Mouse (Mus musculus) liver, embryonic 14.5 days (tissue): Measurements from ENCODE around the gene Npcd.

Experiments
- CTCF ChIP-seq: IDR thresholded peaks from 2 replicates; pipeline ENCODE4 v1.5.1; 2016; ENCODE audit warnings: antibody characterized with exemption, low read depth, control low read depth
- EP300 ChIP-seq: IDR thresholded peaks from 2 replicates; pipeline ENCODE4 v1.6.1; 2016; ENCODE audit warnings: antibody characterized with exemption, low read depth

- no peak for TF ChIP-seq CTCF
- no peak for TF ChIP-seq EP300
These were observed 91.4 kb downstream of the Npcd start for GRCm38 (mm10) chr15:79742706-79743023.
